Mouse (Mus musculus): ENCODE measurements around the gene D6Ertd527e. TPM values are rescaled to one million over a fixed set of nuclear protein-coding genes. Genes with fewer than 3 reads are reported as not detected.

The D6Ertd527e gene
- polyA plus RNA-seq, 1 experiment = 0.38 TPM

DNA sequence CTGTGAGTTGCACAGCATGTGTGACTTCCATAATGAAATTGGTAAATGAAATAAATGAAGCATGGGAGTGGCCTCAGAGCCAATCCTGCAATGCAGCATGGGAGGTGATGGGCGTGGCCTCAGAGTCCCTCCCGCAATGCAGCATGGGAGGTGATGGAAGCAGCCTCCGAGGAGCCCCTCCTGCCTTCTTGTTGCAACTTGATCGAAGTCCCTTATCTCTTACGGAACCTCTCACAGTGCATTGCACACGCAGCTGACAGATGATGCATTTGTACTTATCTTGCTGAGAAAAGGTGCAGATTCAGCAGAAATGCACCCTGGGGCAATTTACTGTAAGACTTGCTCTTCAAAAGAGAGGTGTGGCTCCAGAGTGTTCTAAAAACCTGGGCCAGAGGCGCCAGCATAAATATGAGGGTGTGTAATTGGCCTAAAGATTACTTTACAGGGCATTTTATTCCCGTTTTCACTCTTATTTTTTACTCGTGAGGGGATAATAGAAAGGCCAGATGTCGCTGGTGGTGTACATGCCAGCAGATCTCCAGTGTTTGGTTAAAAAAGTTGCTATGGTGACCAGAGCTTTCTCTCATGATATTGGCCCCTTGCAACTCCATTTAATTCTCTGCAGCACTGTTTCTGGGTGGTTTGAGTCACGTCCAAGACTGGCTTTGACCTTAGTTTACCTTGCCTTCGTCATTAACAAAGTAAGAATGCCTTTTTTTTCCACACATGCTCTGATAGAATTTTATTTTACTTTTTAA, 35.4 kb downstream of the D6Ertd527e start:
- H3K27me3 ChIP-seq (ENCODE audit: control insufficient read depth, insufficient read depth, low read length) = no peaks in the 10 kb centered on the region
- no peak overlapping the region for H3K4me3 ChIP-seq (replicated peaks; ENCODE audit: insufficient read depth, low read depth, low read length)
- no peak overlapping the region for H3K27ac ChIP-seq (ENCODE audit: insufficient read depth, low read length)
- no peak for DNase-seq
- TF ChIP-seq POLR2A (IDR thresholded peaks at IDR 0.05; ENCODE audit: borderline replicate concordance, insufficient read depth, low read length) (no peak), CTCF (IDR thresholded peaks at IDR 0.05; ENCODE audit: borderline replicate concordance, insufficient read depth, low read depth, low read length) (no peak)
- no peaks in the 10 kb centered on the region for H3K4me1 ChIP-seq (ENCODE audit: control insufficient read depth, insufficient read depth, low read length)
- 62% methylated on average over 12 of the region's 12 CpGs for WGBS

DNA sequence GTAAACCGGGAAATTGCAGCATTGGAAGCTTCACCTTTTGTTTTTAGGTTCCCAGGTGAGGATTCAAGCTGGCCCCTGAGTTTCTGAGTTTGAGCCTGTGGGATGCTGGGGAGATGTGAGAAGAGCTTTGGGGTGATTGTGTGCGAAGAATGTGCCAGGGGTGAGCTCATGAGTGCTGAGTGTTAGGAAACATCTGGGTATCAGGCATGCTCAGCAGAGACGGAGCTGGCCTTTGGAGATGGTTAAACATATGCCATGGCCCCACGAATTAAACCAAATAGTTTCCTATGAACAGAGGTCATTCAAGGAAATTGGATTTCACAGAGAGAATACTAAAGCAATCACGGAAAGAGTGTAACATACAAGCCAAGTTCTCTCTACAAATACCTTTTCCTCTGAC, 37.7 kb downstream of the D6Ertd527e start:
- DNase-seq = no peak
- TF ChIP-seq POLR2A (IDR thresholded peaks at IDR 0.05; ENCODE audit: borderline replicate concordance, insufficient read depth, low read length) (no peak), CTCF (IDR thresholded peaks at IDR 0.05; ENCODE audit: borderline replicate concordance, insufficient read depth, low read depth, low read length) (no peak)
- H3K4me3 ChIP-seq (replicated peaks; ENCODE audit: insufficient read depth, low read depth, low read length) = no peak overlapping the region
- no peak overlapping the region for H3K27ac ChIP-seq (ENCODE audit: insufficient read depth, low read length)
- WGBS = 86% methylated on average over 5 of the region's 5 CpGs
- no peaks in the 10 kb centered on the region for H3K4me1 ChIP-seq (ENCODE audit: control insufficient read depth, insufficient read depth, low read length)
- H3K27me3 ChIP-seq (ENCODE audit: control insufficient read depth, insufficient read depth, low read length) = no peaks in the 10 kb centered on the region

DNA sequence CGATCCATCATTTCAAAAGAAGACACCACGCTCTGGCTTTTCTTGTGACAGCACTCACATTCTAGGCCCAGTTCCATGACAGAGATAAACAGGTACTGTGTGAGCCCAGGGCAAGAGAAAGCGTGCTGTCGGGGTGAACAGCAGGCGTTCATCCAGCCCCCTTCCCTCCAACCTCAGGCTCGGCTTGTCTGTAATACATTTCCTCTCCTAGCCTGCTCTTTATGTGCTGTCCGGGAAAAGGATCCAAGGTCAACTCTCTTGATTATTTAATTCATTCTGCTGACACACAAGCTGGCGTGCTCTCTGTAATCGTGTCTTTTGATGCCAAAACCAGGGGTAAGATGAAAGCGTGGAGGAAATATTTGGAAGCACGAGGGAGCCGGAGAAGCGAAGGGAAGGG, 39.0 kb downstream of the D6Ertd527e start:
- no peak for TF ChIP-seq POLR2A (IDR thresholded peaks at IDR 0.05; ENCODE audit: borderline replicate concordance, insufficient read depth, low read length)
- no peak for TF ChIP-seq CTCF (IDR thresholded peaks at IDR 0.05; ENCODE audit: borderline replicate concordance, insufficient read depth, low read depth, low read length)
- 29% methylated on average over 13 of the region's 13 CpGs for WGBS
- DNase-seq = no peak
- H3K4me3 ChIP-seq (replicated peaks; ENCODE audit: insufficient read depth, low read depth, low read length) = no peak overlapping the region
- H3K27ac ChIP-seq (ENCODE audit: insufficient read depth, low read length) = no peak overlapping the region
- no peaks in the 10 kb centered on the region for H3K4me1 ChIP-seq (ENCODE audit: control insufficient read depth, insufficient read depth, low read length)
- no peaks in the 10 kb centered on the region for H3K27me3 ChIP-seq (ENCODE audit: control insufficient read depth, insufficient read depth, low read length)

DNA sequence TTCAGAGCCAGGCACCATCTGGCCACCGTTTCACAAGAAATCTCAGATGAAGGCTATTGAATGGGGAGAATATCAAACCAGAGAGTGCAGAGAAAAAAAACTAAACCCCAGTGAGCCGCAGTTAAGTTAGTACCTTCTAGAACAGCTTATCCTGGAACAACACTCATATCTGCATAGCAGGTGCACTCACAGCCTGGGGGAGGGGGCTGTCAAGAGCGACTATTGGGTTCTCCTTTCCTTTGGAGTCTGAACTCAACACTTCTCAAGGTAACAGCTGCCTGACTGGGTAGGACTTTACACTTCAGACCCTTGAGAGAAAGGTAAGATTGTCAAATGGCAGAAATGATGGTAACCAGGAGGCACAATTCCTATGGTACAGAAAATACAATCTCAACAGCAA, 43.4 kb downstream of the D6Ertd527e start:
- no peaks in the 10 kb centered on the region for H3K4me1 ChIP-seq (ENCODE audit: control insufficient read depth, insufficient read depth, low read length)
- 73% methylated on average over 3 of the region's 3 CpGs for WGBS
- no peak for DNase-seq
- TF ChIP-seq CTCF (IDR thresholded peaks at IDR 0.05; ENCODE audit: borderline replicate concordance, insufficient read depth, low read depth, low read length) (no peak), POLR2A (IDR thresholded peaks at IDR 0.05; ENCODE audit: borderline replicate concordance, insufficient read depth, low read length) (no peak)
- no peak overlapping the region for H3K27ac ChIP-seq (ENCODE audit: insufficient read depth, low read length)
- H3K27me3 ChIP-seq (ENCODE audit: control insufficient read depth, insufficient read depth, low read length) = no peaks in the 10 kb centered on the region
- no peak overlapping the region for H3K4me3 ChIP-seq (replicated peaks; ENCODE audit: insufficient read depth, low read depth, low read length)

DNA sequence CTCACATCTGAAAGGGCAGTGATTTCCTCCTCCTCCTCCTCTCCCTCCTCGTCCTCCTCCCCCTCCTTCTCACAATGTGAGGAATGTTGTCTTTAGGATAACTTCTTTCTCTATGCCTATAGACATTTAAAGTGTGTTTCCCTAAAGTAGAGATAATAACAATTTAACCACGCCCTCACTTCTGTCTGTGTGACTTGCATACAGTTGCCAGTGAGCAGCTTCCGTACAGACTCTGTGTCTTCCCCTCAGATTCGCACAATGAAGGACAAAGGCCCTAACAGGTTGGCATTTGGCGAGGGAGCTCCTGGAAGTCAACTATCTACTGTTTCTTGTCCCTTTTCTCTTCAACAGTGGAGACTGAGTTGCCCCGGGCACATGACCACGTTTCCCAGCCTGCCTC, 45.9 kb downstream of the D6Ertd527e start:
- Histone ChIP-seq H3K27ac (ENCODE audit: insufficient read depth, low read length) (no peak overlapping the region), H3K4me3 (replicated peaks; ENCODE audit: insufficient read depth, low read depth, low read length) (no peak overlapping the region), H3K27me3 (ENCODE audit: control insufficient read depth, insufficient read depth, low read length) (no peaks in the 10 kb centered on the region), H3K4me1 (ENCODE audit: control insufficient read depth, insufficient read depth, low read length) (no peaks in the 10 kb centered on the region)
- TF ChIP-seq POLR2A (IDR thresholded peaks at IDR 0.05; ENCODE audit: borderline replicate concordance, insufficient read depth, low read length) (no peak), CTCF (IDR thresholded peaks at IDR 0.05; ENCODE audit: borderline replicate concordance, insufficient read depth, low read depth, low read length) (no peak)
- no peak for DNase-seq
- 87% methylated on average over 7 of the region's 7 CpGs for WGBS

DNA sequence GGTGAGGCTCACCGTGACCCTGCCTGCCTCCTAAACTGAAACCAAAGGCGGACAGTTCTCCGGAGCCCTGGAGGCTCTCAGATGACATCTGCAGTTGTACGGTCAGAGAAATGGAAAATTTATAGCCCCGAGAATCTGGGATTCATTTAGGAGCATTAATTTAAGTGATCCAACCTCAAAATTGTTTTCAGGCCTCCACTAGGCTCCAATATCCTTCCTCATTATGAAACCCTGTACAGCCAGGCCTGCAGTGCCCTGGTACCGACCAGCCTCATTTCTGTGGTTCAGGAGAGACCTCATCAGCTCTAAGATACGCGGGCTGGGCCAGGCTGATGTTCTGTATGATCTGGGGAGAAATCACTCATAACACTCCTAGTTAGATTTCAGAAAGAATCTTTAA, 46.9 kb downstream of the D6Ertd527e start:
- DNase-seq = no peak
- Histone ChIP-seq H3K4me1 (ENCODE audit: control insufficient read depth, insufficient read depth, low read length) (no peaks in the 10 kb centered on the region), H3K4me3 (replicated peaks; ENCODE audit: insufficient read depth, low read depth, low read length) (no peak overlapping the region), H3K27ac (ENCODE audit: insufficient read depth, low read length) (no peak overlapping the region), H3K27me3 (ENCODE audit: control insufficient read depth, insufficient read depth, low read length) (no peaks in the 10 kb centered on the region)
- TF ChIP-seq CTCF (IDR thresholded peaks at IDR 0.05; ENCODE audit: borderline replicate concordance, insufficient read depth, low read depth, low read length) = no peak
- TF ChIP-seq POLR2A (IDR thresholded peaks at IDR 0.05; ENCODE audit: borderline replicate concordance, insufficient read depth, low read length) = no peak
- 94% methylated on average over 8 of the region's 8 CpGs for WGBS

DNA sequence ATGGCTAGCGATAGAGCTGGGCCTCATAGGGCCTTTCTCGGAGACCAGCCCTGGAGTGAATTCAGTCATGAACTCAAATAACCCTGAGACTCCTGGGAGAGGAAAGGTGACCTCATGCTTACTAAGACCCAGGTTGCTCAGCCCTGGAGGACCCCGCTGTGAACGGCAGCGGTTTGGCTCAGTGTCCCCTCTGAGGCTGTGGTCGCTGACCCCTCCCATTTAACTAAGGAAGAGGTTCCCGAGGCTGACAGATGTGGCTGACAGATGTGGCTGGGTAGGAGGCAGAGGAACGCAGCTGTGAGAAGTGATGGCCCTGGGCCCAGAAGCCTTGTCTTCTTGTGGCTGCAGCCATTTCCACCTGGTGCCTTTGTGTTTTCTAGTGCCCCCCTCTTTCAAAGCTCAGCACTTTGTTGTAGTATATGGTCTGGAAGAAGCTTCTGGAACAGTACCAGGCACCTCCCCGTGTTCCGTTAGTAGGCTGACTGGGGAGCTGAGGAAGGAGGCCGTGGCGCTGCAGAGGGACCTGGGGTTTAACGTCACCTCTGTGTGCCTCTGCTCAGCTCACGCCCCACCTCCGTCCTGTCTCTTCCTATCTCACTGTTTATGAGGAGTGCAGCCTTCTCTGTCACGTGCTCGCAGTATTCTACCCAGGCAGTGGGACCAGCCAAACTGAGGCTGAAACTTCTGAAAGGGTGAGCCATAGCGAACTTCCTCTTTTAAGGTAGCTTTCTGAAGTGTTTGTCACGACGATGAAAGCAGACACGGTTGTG, 48.1 kb downstream of the D6Ertd527e start:
- no peaks in the 10 kb centered on the region; the same call in 1 of the 2 replicates for H3K4me1 ChIP-seq (ENCODE audit: control insufficient read depth, insufficient read depth, low read length)
- TF ChIP-seq CTCF (IDR thresholded peaks at IDR 0.05; ENCODE audit: borderline replicate concordance, insufficient read depth, low read depth, low read length) (no peak), POLR2A (IDR thresholded peaks at IDR 0.05; ENCODE audit: borderline replicate concordance, insufficient read depth, low read length) (no peak)
- H3K4me3 ChIP-seq (replicated peaks; ENCODE audit: insufficient read depth, low read depth, low read length) = no peak overlapping the region
- WGBS = 75% methylated on average over 21 of the region's 21 CpGs
- H3K27me3 ChIP-seq (ENCODE audit: control insufficient read depth, insufficient read depth, low read length) = no peaks in the 10 kb centered on the region
- DNase-seq = no peak
- no peak overlapping the region for H3K27ac ChIP-seq (ENCODE audit: insufficient read depth, low read length)

DNA sequence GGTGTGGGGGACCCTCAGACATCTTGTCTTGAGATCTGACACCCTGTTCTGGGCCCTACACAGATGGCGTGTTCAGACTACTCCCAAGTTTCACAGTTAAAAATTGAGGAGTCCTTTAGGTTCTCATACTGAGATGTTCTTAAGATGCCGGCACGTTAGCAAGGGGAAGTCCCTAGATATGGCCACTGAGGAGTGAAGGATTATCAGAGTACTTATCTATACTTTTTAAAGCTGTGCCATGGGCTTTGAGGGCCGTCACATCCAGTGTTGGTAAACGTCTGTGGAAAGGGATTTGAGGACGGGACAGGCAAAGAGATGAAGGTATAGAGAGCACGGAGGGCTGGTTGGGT, 48.7 kb downstream of the D6Ertd527e start:
- TF ChIP-seq POLR2A (IDR thresholded peaks at IDR 0.05; ENCODE audit: borderline replicate concordance, insufficient read depth, low read length) = no peak
- no peaks in the 10 kb centered on the region for H3K27me3 ChIP-seq (ENCODE audit: control insufficient read depth, insufficient read depth, low read length)
- H3K4me1 ChIP-seq (ENCODE audit: control insufficient read depth, insufficient read depth, low read length) = peaks cover 5% of the 10 kb centered on the region
- WGBS = 92% methylated on average over 7 of the region's 7 CpGs
- H3K4me3 ChIP-seq (replicated peaks; ENCODE audit: insufficient read depth, low read depth, low read length) = no peak overlapping the region
- H3K27ac ChIP-seq (ENCODE audit: insufficient read depth, low read length) = no peak overlapping the region
- DNase-seq = no peak

Measured in cerebellum, adult 2 months (tissue).